Mouse (Mus musculus): ENCODE measurements around the gene Disp2. TPM values are rescaled to one million over a fixed set of nuclear protein-coding genes. Genes with fewer than 3 reads are reported as not detected.

Disp2 gene
- total and polyA plus RNA-seq, 2 experiments from 2014 or later: 0.03 to 0.38 TPM

GRCm38 (mm10) chr2:118764094-118764831 is 15.3 kb upstream of the Disp2 start:
- Histone ChIP-seq H3K9me3 (replicated peaks; ENCODE audit: control insufficient read depth, low read length) (no peaks in the 10 kb centered on the region), H3K4me1 (ENCODE audit: control insufficient read depth, insufficient read depth) (peaks cover 43% of the 10 kb centered on the region), H3K36me3 (replicated peaks; ENCODE audit: control insufficient read depth, insufficient read depth, low read length) (no peaks in the 10 kb centered on the region), H3K27me3 (ENCODE audit: control insufficient read depth, insufficient read depth, low read length) (no peaks in the 10 kb centered on the region), H3K27ac (ENCODE audit: low read depth) (peak overlapping the region; percentile 93; the same call in 1 of the 2 replicates), H3K4me2 (ENCODE audit: low read depth, low read length) (no peak overlapping the region), H3K4me3 (ENCODE audit: low read depth, low read length) (no peak overlapping the region), H3K9ac (replicated peaks; ENCODE audit: low read depth, low read length) (no peak overlapping the region)
- peak; percentile 66 for TF ChIP-seq CTCF (IDR thresholded peaks at IDR 0.05; ENCODE audit: low read depth)
- TF ChIP-seq EP300 (IDR thresholded peaks at IDR 0.05; ENCODE audit: low read depth): no peak
- ATAC-seq (ENCODE audit: insufficient read depth, low read depth) (no peak), DNase-seq (ENCODE audit: low spot score) (no peak)
- WGBS: 27% methylated on average over 11 of the region's 11 CpGs

- H3K9me3 ChIP-seq (replicated peaks; ENCODE audit: control insufficient read depth, low read length): 0 out of 2 replicates have a peak, but pooled peaks cover 3% of the 10 kb centered on the region
- no peak overlapping the region for H3K27ac ChIP-seq (ENCODE audit: low read depth)
- no peak overlapping the region for H3K4me2 ChIP-seq (ENCODE audit: low read depth, low read length)
- no peaks in the 10 kb centered on the region for H3K27me3 ChIP-seq (ENCODE audit: control insufficient read depth, insufficient read depth, low read length)
- H3K4me1 ChIP-seq (ENCODE audit: control insufficient read depth, insufficient read depth): peaks cover 43% of the 10 kb centered on the region
- no peak overlapping the region for H3K4me3 ChIP-seq (ENCODE audit: low read depth, low read length)
- DNase-seq (ENCODE audit: low spot score) (no peak), ATAC-seq (ENCODE audit: insufficient read depth, low read depth) (no peak)
- TF ChIP-seq CTCF (IDR thresholded peaks at IDR 0.05; ENCODE audit: low read depth) (no peak), EP300 (IDR thresholded peaks at IDR 0.05; ENCODE audit: low read depth) (no peak)
- H3K9ac ChIP-seq (replicated peaks; ENCODE audit: low read depth, low read length): no peak overlapping the region
- H3K36me3 ChIP-seq (replicated peaks; ENCODE audit: control insufficient read depth, insufficient read depth, low read length): no peaks in the 10 kb centered on the region
- whole genome bisulfite sequencing: 79% methylated on average over 5 of the region's 5 CpGs
These were observed 14.6 kb upstream of the Disp2 start for GRCm38 (mm10) chr2:118764875-118765274.

GRCm38 (mm10) chr2:118766041-118767033 is 13.2 kb upstream of the Disp2 start:
- H3K9ac ChIP-seq (replicated peaks; ENCODE audit: low read depth, low read length): no peak overlapping the region
- no peaks in the 10 kb centered on the region for H3K36me3 ChIP-seq (replicated peaks; ENCODE audit: control insufficient read depth, insufficient read depth, low read length)
- 68% methylated on average over 10 of the region's 10 CpGs for WGBS
- H3K4me3 ChIP-seq (ENCODE audit: low read depth, low read length): no peak overlapping the region
- no peak overlapping the region for H3K27ac ChIP-seq (ENCODE audit: low read depth)
- H3K9me3 ChIP-seq (replicated peaks; ENCODE audit: control insufficient read depth, low read length): 0 out of 2 replicates have a peak, but pooled peaks cover 3% of the 10 kb centered on the region
- H3K27me3 ChIP-seq (ENCODE audit: control insufficient read depth, insufficient read depth, low read length): no peaks in the 10 kb centered on the region
- TF ChIP-seq EP300 (IDR thresholded peaks at IDR 0.05; ENCODE audit: low read depth) (no peak), CTCF (IDR thresholded peaks at IDR 0.05; ENCODE audit: low read depth) (no peak)
- peaks cover 31% of the 10 kb centered on the region for H3K4me1 ChIP-seq (ENCODE audit: control insufficient read depth, insufficient read depth)
- no peak overlapping the region for H3K4me2 ChIP-seq (ENCODE audit: low read depth, low read length)
- DNase-seq (ENCODE audit: low spot score): no peak
- no peak for ATAC-seq (ENCODE audit: insufficient read depth, low read depth)

- TF ChIP-seq CTCF (IDR thresholded peaks at IDR 0.05; ENCODE audit: low read depth) (no peak), EP300 (IDR thresholded peaks at IDR 0.05; ENCODE audit: low read depth) (no peak)
- H3K27ac ChIP-seq (ENCODE audit: low read depth): no peak within 1 kb of the TSS
- ATAC-seq (ENCODE audit: insufficient read depth, low read depth) (no peak), DNase-seq (ENCODE audit: low spot score) (no peak)
- H3K4me1 ChIP-seq (ENCODE audit: control insufficient read depth, insufficient read depth): no peaks in the 10 kb centered on the region
- no peak within 1 kb of the TSS for H3K9ac ChIP-seq (replicated peaks; ENCODE audit: low read depth, low read length)
- H3K4me3 ChIP-seq (ENCODE audit: low read depth, low read length): no peak within 1 kb of the TSS
- H3K9me3 ChIP-seq (replicated peaks; ENCODE audit: control insufficient read depth, low read length): 0 out of 2 replicates have a peak, but pooled peaks cover 3% of the 10 kb centered on the region
- no peak within 1 kb of the TSS for H3K4me2 ChIP-seq (ENCODE audit: low read depth, low read length)
- H3K27me3 ChIP-seq (ENCODE audit: control insufficient read depth, insufficient read depth, low read length): no peaks in the 10 kb centered on the region
- H3K36me3 ChIP-seq (replicated peaks; ENCODE audit: control insufficient read depth, insufficient read depth, low read length): no peaks in the 10 kb centered on the region
- 65% methylated on average over 6 of the region's 6 CpGs for WGBS
These were observed 7.2 kb upstream of the Disp2 start, which contains the start of gene Phgr1 for GRCm38 (mm10) chr2:118772158-118772874. Phgr1 (plus strand) TSS chr2:118772769.

GRCm38 (mm10) chr2:118774536-118774935 is 5.0 kb upstream of the Disp2 start:
- TF ChIP-seq CTCF (IDR thresholded peaks at IDR 0.05; ENCODE audit: low read depth): no peak
- no peak for TF ChIP-seq EP300 (IDR thresholded peaks at IDR 0.05; ENCODE audit: low read depth)
- no peaks in the 10 kb centered on the region for H3K27me3 ChIP-seq (ENCODE audit: control insufficient read depth, insufficient read depth, low read length)
- no peak overlapping the region for H3K27ac ChIP-seq (ENCODE audit: low read depth)
- DNase-seq (ENCODE audit: low spot score) (no peak), ATAC-seq (ENCODE audit: insufficient read depth, low read depth) (no peak)
- H3K4me1 ChIP-seq (ENCODE audit: control insufficient read depth, insufficient read depth): no peaks in the 10 kb centered on the region
- WGBS: 79% methylated on average over 2 of the region's 2 CpGs
- no peak overlapping the region for H3K9ac ChIP-seq (replicated peaks; ENCODE audit: low read depth, low read length)
- H3K4me2 ChIP-seq (ENCODE audit: low read depth, low read length): no peak overlapping the region
- H3K36me3 ChIP-seq (replicated peaks; ENCODE audit: control insufficient read depth, insufficient read depth, low read length): no peaks in the 10 kb centered on the region
- 0 out of 2 replicates have a peak, but pooled peaks cover 2% of the 10 kb centered on the region for H3K9me3 ChIP-seq (replicated peaks; ENCODE audit: control insufficient read depth, low read length)
- no peak overlapping the region for H3K4me3 ChIP-seq (ENCODE audit: low read depth, low read length)

Measured in heart, postnatal 0 days (tissue).